Mouse (Mus musculus) limb, embryonic 14.5 days (tissue): ENCODE results near the gene Ecel1. TPM values are rescaled to one million over a fixed set of nuclear protein-coding genes. Genes with fewer than 3 reads are reported as not detected.

Experiments
- ATAC-seq: fragments of 200-750 bp; cut with Nextera tagmentation; 2 replicates; pipeline ENCODE4 v1.8.0; 2017; ENCODE audit warnings: low read depth, moderate number of reproducible peaks, moderate TSS enrichment; ENCODE audit not compliant: low FRiP score
- DNase-seq: peaks from one replicate; pipeline ENCODE4 v3.0.0-alpha.2; 2015; ENCODE audit warnings: low spot score
- H3K27ac ChIP-seq: fragments of 300-500 bp; sonication (generic); replicated peaks from 2 replicates; pipeline ENCODE4 v1.5.1; 2014; ENCODE audit warnings: low read depth, mild to moderate bottlenecking, low read length, moderate library complexity, mixed read lengths
- H3K27me3 ChIP-seq: fragments of 300-500 bp; sonication (generic); 2 replicates; pipeline ENCODE4 v1.6.1; 2014; ENCODE audit warnings: low read length, mixed read lengths; ENCODE audit not compliant: control insufficient read depth, insufficient read depth
- H3K36me3 ChIP-seq: fragments of 300-500 bp; sonication (generic); 2 replicates; pipeline ENCODE4 v1.6.1; 2014; ENCODE audit warnings: mild to moderate bottlenecking, low read length, moderate library complexity, mixed read lengths; ENCODE audit not compliant: control insufficient read depth, insufficient read depth
- H3K4me1 ChIP-seq: fragments of 300-500 bp; sonication (generic); 2 replicates; pipeline ENCODE4 v1.6.1; 2014; ENCODE audit warnings: antibody characterized with exemption, low read length, mixed read lengths; ENCODE audit not compliant: control insufficient read depth, insufficient read depth
- H3K4me2 ChIP-seq: fragments of 300-500 bp; sonication (generic); replicated peaks from 2 replicates; pipeline ENCODE4 v1.6.1; 2014; ENCODE audit warnings: low read depth, mild to moderate bottlenecking, low read length, moderate library complexity; ENCODE audit not compliant: severe bottlenecking
- H3K4me3 ChIP-seq: fragments of 300-500 bp; sonication (generic); replicated peaks from 2 replicates; pipeline ENCODE4 v1.5.1; 2014; ENCODE audit warnings: low read length
- H3K9ac ChIP-seq: fragments of 300-500 bp; sonication (generic); 2 replicates; pipeline ENCODE4 v1.6.1; 2014; ENCODE audit warnings: mild to moderate bottlenecking, low read depth, low read length, moderate library complexity; ENCODE audit not compliant: severe bottlenecking
- H3K9me3 ChIP-seq: fragments of 300-500 bp; sonication (generic); 2 replicates; pipeline ENCODE4 v1.6.1; 2016; ENCODE audit warnings: low read length; ENCODE audit not compliant: control insufficient read depth
- POLR2A ChIP-seq: fragments of 200-500 bp; IDR thresholded peaks from 2 replicates; pipeline ENCODE4 v1.8.0; 2012; ENCODE audit warnings: inconsistent platforms, mild to moderate bottlenecking, moderate library complexity, borderline replicate concordance; ENCODE audit not compliant: insufficient read depth, insufficient read length; ENCODE audit errors: extremely low read depth
- WGBS: fragments of 180-500 bp; shearing (Covaris S2); extraction: QIAGEN DNeasy Blood & Tissue Kit; methylation state at CpG from one replicate; pipeline ENCODE4 v1.1.7; 2014; 5-methylcytosine and 5-hydroxymethylcytosine counted together
- polyA plus RNA-seq, 2 experiments: library from polyadenylated mRNA; depleted of rRNA in 1 of 2; stranded (reverse) in 1 of 2; unstranded in 1 of 2; fragments of >200 nt; fragmentation: Nextera tagmentation in 1 of 2; extraction: Ambion mirVana in 1 of 2; gene quantifications; 2 replicates each; pipeline versions ENCODE4 v1.2.1 to v1.2.3; 2012 to 2014

Gene Ecel1
- polyA plus RNA-seq, 2 experiments: 1.0 to 1.4 TPM

DNA sequence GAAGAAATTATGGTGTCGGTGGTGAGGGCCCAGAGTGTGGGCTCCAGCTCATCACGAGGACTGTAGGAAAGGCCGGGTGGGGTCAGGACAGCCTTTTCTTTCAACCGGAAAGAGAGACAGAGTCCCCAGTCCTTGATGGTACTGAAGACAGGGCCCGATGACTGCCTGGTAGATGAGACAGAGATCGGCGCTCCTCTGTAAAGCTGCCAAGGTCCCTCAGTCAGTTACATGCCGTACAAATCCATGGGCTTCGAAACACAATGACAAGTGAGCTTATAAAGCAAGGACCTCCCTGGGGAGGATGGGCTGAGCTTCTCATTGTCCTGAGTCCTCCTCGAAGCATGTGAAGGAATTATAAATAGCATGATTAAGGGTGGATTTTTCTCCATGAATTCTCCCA, 13.2 kb downstream of the Ecel1 start:
- Histone ChIP-seq H3K4me2 (no peak overlapping the region), H3K9me3 (no peaks in the 10 kb centered on the region), H3K27ac (no peak overlapping the region), H3K9ac (no peak overlapping the region), H3K36me3 (no peaks in the 10 kb centered on the region), H3K4me3 (no peak overlapping the region), H3K4me1 (no peaks in the 10 kb centered on the region), H3K27me3 (no peaks in the 10 kb centered on the region)
- no peak for ATAC-seq
- no peak for TF ChIP-seq POLR2A
- DNase-seq: no peak
- WGBS: 95% methylated on average over 10 of the region's 10 CpGs

DNA sequence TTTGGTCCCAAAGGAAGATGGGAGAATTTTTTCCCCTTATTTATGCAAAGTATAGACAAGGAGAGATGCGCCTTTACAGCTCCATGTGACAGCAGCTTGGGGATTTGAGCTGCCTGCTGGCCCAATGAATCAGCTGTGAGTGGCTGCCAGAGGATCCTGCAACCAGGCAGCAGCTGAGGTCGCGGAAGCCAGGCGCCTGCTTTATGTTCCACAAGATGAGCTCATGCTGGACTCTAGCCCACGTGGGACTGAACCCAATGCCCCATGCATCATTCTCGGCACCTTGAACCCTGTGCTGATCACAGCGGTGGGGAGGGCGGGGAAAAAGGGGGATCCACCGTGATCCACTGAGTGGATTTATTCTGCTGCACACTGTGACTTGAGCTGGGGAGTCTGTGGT, 13.9 kb downstream of the Ecel1 start:
- no peak for ATAC-seq
- no peaks in the 10 kb centered on the region for H3K4me1 ChIP-seq
- WGBS: 62% methylated on average over 9 of the region's 9 CpGs
- TF ChIP-seq POLR2A: no peak
- DNase-seq: no peak
- H3K4me3 ChIP-seq: no peak overlapping the region
- no peaks in the 10 kb centered on the region for H3K9me3 ChIP-seq
- H3K4me2 ChIP-seq: no peak overlapping the region
- H3K36me3 ChIP-seq: no peaks in the 10 kb centered on the region
- no peak overlapping the region for H3K9ac ChIP-seq
- no peak overlapping the region for H3K27ac ChIP-seq
- no peaks in the 10 kb centered on the region for H3K27me3 ChIP-seq

DNA sequence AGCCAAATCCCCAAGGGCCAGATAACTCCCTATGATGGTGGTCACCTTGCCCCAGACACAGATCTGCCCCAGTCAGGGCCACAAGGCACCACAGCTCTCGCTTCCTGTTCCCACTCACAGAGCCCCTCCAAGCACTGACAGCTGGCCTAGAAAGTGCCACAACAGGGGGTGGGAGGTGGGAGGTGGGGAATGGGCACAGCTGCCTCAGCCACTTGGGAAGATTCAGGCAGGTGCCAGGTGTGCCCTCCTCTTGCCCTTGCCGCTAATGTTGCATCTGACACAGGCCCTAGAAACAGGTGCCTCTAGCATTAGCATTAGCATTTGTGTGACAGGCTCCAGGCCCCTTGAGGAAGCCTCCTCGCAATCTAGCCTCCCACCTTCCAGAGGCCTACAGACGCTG, 14.8 kb downstream of the Ecel1 start:
- ATAC-seq (no peak), DNase-seq (no peak)
- Histone ChIP-seq H3K4me1 (no peaks in the 10 kb centered on the region), H3K27ac (no peak overlapping the region), H3K36me3 (no peaks in the 10 kb centered on the region), H3K9me3 (no peaks in the 10 kb centered on the region), H3K27me3 (no peaks in the 10 kb centered on the region), H3K4me2 (no peak overlapping the region), H3K4me3 (no peak overlapping the region), H3K9ac (no peak overlapping the region)
- WGBS: 66% methylated on average over 4 of the region's 4 CpGs
- TF ChIP-seq POLR2A: no peak

DNA sequence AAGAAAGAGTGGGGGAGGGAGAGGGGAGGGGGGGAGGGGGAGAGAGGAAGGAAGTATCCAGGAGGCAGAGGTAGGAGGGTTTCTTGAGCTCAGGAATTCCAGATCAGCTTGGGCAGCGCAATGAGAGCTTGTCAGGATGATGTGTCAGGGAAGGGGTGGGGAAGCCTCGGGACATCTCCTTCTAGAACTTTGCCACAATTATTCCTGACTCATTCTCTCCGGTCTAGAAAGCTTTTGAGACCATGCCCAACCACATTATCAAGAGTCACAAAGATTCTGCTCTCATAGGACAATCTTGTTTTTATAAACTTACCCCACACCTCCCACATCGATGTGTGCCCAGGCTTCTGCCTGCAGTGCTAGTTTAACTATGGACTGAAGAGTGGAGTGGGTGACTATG, 24.5 kb downstream of the Ecel1 start:
- Histone ChIP-seq H3K27me3 (peaks cover 16% of the 10 kb centered on the region), H3K4me2 (no peak overlapping the region), H3K36me3 (no peaks in the 10 kb centered on the region), H3K9me3 (no peaks in the 10 kb centered on the region), H3K4me3 (no peak overlapping the region), H3K27ac (no peak overlapping the region), H3K4me1 (no peaks in the 10 kb centered on the region), H3K9ac (no peak overlapping the region)
- no peak for DNase-seq
- no peak for ATAC-seq
- no peak for TF ChIP-seq POLR2A
- WGBS: 85% methylated on average over 4 of the region's 4 CpGs

DNA sequence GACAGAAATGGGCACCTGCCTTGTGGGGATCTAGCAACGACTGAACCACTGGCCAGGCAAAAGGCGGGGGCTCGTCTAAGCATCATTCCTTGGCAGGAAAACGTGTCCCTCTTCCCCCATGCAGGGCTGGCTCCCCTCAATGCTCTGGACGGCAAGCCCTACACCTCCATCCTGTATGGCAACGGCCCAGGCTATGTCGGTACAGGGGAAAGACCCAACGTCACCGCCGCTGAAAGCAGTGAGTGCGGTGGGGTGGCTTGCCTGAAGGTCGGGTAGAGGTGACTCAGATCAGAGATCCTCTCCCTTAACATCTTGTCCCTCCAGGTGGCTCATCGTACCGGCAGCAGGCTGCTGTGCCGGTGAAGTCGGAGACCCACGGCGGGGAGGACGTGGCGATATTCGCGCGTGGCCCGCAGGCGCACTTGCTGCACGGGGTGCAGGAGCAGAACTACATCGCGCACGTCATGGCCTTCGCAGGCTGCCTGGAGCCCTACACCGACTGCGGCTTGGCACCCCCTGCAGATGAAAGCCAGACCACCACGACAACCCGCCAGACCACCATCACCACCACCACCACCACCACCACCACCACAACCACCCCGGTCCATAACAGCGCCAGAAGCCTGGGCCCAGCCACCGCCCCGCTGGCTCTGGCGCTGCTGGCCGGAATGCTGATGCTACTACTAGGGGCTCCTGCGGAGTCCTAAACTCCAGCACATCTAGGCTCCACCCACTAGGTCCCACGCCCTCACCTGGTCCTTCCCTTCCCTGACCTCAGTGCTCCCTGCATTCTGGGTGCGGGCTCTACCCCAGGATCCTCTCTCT, 28.9 kb downstream of the Ecel1 start:
- H3K4me3 ChIP-seq: peak overlapping the region; percentile 20; the same call in 1 of the 2 replicates
- no peak for ATAC-seq
- DNase-seq: no peak
- H3K36me3 ChIP-seq: no peaks in the 10 kb centered on the region
- no peaks in the 10 kb centered on the region for H3K4me1 ChIP-seq
- 10% methylated on average over 41 of the region's 43 CpGs for WGBS
- TF ChIP-seq POLR2A: no peak
- H3K4me2 ChIP-seq: 0 out of 2 replicates have a peak overlapping the region, but pooled peaks have one; percentile 26
- no peaks in the 10 kb centered on the region for H3K9me3 ChIP-seq
- no peak overlapping the region for H3K27ac ChIP-seq
- peaks cover 25% of the 10 kb centered on the region for H3K27me3 ChIP-seq
- no peak overlapping the region for H3K9ac ChIP-seq
